Mouse (Mus musculus) liver, postnatal 0 days (tissue): Measurements from ENCODE around the gene Bcl9.
A peak's percentile ranks its signal among the peaks of the same experiment; 100 is the strongest.

Experiments used
- CTCF ChIP-seq: sonication (generic); IDR thresholded peaks from 2 replicates; pipeline ENCODE4 v1.5.1; 2016; ENCODE audit warnings: antibody characterized with exemption, low read depth
- EP300 ChIP-seq: IDR thresholded peaks from 2 replicates; pipeline ENCODE4 v1.6.1; 2016; ENCODE audit warnings: antibody characterized with exemption, low read depth, mild to moderate bottlenecking

DNA sequence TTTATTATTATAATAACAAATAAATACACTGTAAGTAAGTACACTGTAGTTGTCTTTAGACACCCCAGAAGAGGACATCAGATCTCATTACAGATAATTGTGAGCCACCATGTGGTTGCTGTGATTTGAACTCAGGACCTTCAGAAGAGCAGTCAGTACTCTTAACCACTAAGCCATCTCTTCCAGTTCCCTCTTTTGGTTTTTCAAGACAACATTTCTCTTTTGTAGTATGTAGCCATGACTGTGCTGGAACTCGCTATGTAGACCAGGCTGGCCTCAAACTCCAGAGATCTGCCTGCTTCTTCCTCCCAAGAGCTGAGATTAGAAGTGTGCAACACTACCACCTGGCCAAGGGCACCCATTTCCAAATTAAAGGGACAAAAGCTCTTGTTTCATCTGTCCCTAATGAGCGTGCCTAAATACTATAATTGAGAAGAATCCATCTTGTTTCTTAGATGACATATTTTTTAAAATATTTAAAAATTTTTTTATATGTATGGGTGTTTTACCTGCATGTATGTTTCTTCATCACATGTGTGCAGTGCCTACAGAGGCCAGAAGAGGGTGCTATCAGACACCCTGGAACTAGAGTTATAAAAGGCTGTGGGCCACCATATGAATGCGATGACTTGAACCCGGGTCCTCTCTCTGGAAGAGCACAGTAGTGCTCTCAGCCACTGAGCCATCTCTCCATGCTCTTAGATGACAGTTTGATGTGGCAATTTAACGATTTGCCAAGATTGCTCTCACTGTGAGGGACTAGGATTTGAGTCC is 66.9 kb downstream of the Bcl9 start:
- TF ChIP-seq EP300 (no peak), CTCF (0 out of 2 replicates have a peak, but pooled peaks have one; percentile 24)
